Mouse (Mus musculus) layer of hippocampus, adult 18-20 months (tissue): Measurements from ENCODE around the gene Cct5. TPM values are rescaled to one million over a fixed set of nuclear protein-coding genes. Genes with fewer than 3 reads are reported as not detected.
"Not testable (repeated sequence)": the region's sequence is repeated elsewhere in the genome, so short reads cannot be mapped to it uniquely, and the experiment has no call there.

Source experiments
- DNase-seq, 2 experiments: peaks; one replicate each; pipeline ENCODE4 v3.0.0; 2022; ENCODE audit warnings: low spot score in 2 of 2
- total RNA-seq, 2 experiments: library from RNA; stranded (reverse); gene quantifications; 2 replicates each; pipeline ENCODE4 v1.2.3; 2021

Cct5 gene
- total RNA-seq, 2 experiments from 2014 or later = 240 to 245 TPM

DNA sequence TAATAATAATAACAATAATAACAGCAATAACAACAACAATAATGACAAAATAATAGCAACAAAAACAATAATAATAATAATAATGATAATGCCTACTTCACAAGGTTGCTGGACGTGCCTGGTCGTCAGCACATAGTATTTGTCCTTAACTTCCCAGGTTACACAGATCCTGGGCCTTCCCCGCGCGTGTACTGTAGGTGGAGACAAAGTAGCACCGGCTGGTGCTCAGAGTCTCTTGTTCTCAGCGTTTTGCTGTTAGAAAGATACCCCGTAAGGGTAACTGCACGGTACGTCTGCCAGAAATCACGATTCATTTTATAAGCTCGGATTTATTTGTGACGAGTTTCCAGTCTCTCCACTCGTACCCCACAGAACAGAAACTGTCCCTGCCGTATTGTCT is 822 bp upstream of the Cct5 start:
- DNase-seq = peak in 1 of 2 experiments; percentile 77

DNA sequence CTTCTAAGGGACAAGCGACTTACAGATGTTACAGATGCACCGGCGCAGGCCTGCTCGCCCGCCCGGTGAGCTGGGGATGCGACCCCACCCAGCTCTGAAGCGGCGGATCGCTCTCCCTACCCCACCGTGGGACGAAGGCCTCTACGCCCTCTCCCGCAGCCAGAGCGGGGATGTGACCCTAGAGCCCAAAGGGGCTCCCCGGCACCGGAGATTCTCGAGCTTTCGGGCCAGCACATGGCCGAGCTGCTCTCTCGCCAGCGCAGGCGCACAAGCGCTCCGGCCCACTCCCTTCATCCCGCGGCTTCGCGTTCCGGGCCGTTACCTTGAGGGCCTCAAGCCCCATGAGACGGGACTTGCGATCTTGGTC is 342 bp downstream of the Cct5 start:
- DNase-seq = no peak

DNA sequence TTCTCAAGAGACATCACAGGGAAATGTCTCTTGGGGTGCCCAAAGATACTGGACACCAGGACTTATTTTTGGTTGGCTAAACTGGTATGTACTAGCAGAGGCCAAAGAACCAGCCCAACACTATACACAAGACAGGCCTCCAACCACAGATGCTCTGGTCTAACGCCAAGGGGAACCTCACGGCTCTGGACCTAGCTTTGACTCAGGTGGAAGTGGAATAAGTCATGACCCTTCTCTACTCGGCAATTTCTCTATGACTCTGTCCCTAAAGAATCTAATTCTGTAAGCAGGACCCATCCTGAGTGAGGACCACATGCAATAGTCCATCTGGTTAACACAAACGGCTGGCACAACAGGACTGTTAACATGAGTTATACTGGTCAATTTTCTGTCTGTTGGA is 1.8 kb downstream of the Cct5 start:
- no peak for DNase-seq

DNA sequence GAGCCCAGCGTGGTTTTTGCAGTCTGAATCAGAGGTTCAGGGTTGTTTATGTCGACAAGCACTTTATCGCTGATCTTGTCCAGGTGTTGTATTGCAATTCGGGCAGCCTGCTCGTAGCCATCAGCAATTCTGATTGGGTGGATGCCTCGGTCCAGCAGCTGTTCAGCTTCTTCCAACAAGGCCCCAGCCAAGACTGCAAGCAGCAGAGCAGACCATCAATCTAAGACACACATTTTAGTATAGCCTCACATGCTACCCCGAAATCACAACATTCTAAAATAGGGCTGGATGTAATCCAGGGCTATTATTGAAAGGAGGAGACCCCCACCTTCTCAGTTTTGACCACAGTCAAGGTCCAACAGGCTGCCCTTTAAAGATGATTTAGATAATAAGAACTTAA is 6.0 kb downstream of the Cct5 start:
- DNase-seq = no peak

DNA sequence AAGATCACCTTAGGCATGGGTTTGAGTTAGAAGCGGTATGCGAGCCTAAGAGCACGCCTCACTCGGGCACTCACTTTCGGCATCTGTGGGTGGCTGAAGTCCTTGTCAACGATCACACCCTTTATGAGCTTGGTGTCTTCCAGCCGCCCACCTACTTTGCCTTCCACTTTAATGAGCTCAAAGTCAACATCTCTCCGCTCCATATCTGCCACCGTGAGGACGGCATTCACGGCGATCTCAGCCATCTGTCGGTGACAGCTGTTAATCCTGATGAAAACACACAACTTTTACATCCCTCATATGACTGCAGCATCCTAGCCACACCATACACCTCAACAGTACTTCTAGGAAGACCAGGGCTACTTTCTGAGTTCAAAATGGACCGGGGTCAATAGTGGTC is 7.3 kb downstream of the Cct5 start:
- DNase-seq = no peak

DNA sequence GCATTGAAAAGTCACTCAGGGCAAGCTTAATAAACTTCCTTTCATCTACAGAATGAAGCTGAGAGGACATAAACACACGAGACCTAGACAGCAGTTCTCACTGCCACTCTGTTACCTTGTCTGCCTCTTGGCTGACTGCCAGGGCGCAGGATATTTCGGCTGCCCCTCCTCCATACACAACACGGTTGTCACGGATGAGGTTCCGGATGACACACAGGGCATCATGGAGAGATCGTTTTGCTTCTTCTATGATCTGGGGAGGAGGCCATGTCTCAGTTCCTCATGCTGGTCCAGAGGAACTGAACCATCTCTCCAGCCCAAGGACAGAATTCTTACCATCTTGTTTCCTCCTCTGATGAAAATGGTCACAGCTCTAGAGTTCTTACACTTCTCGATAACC is 9.1 kb downstream of the Cct5 start:
- DNase-seq = no peak

DNA sequence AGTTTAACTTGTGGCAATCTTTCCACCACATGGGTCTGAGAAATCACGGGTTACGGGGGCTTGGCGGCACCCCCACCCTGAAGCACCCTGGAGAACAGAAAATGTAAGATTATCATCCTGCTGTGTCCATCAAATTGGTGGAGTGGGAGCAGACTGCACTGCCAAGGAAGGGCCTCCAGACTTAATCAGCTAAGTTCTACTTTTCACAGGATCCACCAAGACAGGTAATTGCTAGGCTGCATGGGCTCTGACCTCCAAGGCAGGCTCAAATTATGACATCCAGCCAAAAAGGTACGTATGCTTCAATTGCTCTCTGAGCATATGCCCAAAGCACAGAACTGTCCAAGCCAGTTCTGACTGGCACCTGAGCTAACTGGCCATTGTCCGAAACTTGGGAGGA is 11.4 kb downstream of the Cct5 start:
- no peak for DNase-seq

DNA sequence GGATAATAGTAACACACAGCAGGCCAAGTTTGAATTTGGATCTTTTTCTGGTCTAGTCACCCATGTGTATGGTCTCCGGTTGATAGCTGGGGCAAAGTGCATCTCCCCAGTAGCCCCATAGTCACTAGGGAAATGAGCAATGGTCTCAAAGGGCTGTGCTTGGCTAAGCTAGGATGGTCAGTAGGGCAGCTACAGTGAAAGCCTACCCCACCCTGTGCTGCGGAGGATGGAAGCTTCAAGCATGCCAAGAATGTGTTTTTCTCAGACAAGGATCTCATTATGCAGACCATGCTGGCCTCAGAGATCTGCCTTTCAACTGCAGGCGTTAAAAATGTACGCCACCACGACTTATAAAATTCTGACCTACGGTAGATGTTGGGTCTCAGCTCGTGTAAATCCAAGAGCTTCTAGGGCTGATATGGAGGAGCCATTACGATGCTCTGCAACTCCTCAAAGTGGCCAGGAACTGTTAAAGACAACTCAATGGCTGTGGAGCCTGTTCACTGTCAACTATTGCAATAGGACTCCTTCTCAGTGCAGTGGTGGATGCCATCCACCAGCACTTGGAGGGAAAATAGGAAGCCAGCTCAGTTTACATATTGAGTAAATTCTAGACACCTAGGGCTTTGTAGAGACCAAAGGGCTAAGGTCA is 12.5 kb downstream of the Cct5 start:
- no peak for DNase-seq

DNA sequence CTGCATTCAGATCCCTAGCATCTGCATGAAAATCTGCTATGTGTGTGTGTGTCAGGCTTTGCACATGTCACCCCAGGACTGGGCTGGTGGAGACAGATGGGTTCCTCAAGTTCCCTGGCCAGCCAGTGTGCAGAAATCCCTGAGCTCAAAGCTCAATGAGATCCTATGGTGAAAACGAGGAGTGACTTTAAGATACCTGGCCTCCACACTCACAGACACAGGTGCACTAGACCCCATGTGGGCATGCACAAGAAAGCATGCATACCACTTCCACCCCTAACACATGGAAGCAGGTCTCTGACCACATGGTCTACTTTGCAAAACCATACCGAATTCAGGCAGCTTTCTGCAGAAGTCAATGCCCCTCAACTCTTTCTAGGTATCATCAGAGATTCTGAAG is 13.8 kb downstream of the Cct5 start:
- no peak for DNase-seq

DNA sequence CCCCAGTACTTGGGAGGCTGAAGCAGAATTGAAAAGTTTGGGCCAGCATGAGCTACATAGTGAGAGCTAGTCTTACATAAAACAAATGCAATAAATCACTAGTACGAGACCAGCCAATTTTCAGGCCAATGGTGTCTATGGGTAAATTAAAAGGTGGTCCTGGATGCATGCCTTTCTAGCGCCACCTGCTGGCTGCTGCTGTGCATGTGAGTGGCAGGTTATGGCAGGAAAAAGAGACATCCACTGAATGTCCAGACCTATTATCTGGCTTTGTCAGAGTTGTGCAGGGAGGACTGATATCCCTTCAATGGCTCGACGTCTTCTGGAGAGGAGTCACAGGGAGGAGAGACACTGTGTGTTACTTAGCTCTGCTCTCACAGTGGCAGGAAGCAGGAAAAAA is 15.1 kb downstream of the Cct5 start:
- DNase-seq = peak; percentile 80 to 95

DNA sequence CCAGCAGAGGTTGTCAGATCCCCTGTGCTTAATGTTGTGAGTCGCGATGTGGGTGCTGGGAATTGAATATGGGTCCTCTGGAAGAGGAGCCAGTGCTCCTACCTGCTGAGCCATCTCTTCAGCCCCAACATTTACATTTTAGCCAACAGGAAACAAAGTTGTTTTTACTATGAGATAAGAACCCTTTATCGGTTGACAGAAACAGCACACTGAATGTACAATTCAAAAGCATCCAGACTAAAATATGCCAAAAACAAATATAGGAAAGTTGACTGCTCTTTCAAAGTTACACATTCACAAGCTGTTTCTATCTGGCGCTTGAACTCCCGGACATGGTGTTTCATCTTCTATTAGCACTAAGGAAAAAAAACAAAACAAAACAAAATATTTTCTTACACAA is 15.5 kb downstream of the Cct5 start:
- no peak for DNase-seq

DNA sequence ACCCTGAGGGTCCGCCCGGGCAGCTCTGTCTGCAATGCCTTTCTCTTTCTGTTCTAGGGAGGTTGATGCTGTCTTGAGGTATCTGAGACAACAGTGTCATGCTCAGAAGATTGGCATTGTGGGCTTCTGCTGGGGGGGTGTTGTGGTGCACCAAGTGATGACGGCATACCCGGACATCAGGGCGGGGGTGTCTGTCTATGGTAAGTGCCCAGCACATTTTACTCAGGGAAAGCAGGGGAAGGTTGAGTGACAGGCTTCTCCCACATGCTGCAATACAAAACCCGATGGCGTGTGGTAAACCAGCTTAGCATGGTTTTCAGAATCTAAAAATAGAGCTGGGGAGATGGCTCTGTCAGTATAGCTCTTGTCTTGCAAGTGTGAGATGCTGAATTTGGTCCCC is 16.4 kb downstream of the Cct5 start:
- peak; percentile 74 to 86 for DNase-seq

DNA sequence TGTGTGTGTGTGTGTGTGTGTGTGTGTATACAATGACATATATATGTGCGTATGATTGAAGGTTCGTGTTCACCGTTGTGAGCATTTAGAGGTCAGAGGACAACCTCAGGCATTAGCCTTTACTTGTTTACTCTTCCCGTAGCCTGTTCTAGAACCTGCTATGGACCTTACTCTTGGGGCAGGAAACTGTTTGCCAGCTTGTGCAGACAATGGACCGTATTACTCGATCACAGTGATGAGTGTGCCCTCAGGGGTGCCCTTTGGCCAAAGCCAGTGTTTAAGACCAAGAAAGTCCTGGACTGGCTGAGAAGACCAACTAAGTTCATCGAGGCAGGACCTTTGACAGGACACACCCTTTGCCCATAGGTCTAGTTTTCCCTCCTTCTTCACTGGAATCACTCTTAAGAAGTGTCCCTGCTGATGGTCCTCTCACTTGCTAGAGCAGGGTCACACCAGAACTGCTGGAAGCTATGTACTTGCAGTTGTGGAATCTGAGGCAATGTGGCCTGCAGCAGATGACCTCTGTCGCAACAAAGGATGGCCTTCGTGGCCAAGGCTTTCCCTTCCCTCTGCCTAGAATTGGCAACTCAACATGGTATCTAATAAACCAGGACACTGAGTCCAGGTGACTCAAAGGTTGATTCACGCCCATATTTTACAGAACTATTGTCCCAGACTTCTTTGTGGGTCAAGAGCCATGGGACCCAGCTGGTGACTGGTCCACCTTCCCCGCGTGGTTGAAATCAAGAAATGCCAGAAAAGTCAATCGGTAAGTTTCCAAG is 18.1 kb downstream of the Cct5 start:
- DNase-seq = no peak

DNA sequence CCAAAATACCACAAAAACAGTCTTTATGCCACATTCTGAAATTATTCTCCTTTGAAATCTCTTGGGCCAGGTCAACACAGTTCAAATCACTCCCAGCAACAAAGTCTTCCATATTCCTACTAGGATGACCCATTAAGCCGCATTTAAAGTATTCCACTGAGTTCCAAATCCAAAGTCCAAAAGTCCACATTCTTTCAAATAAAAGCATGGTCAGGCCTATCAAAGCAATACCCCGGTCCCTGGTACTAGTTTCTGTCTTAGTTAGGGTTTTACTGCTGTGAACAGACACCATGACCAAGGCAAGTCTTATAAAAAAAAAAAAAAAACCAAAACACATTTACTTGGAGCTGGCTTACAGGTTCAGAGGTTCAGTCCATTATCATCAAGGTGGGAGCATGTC is 20.5 kb downstream of the Cct5 start:
- not testable (repeated sequence) for DNase-seq

DNA sequence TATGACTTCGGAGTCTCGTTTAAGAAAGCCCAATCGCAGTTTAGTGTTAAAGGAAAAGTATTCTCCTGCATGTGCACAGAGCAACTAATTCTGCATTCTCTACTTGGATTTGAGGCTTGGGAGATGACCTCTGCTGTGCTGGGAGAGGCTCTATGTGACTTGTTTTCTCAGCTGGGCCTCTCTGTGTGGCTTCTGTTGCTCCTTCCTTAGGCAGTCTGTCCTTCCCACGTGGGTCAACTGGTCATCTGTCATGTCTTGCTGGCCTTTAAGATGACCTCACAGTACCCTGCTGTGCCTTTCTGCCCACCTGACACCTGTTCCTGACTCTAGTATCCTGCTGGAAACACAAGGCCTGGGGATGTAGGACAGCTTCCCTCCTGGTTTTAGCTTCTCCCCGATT is 25.5 kb downstream of the Cct5 start:
- DNase-seq = no peak

DNA sequence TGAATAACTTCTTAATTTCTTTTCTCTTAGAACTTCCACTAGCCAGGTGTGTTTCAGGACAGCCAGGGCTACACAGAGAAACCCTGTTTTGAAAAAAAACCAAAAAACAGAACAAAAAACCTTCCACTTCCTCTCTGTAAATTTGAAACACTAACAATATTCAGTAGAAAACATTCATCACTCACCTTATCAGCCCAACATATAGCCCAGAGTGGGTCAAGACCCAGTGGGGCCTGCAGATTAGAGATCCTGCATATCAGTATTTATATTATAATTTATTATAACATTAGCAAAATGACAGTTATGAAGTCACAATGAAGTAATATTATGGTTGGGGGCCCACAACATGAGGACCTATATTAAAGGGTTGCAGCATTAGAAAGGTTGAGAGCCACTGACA is 27.9 kb downstream of the Cct5 start:
- no peak for DNase-seq

DNA sequence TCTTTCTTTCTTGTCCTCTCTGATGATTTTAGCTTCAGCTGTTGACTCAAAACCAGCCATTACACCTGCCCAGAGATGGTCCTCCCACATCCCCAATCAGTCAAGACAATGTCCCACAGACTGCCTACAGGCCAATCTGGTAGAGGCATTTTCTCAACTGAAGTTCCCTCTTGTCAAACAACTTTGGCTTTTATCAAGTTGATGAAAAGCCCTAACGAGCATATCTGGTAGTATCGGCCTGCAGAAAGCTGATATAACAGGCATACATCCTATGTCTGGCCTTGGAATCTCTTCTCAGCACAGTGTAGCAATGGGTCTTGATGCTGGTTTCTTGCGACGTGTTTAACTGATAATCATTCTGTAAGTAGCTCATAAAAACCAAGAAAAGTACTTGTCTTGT is 28.3 kb downstream of the Cct5 start:
- no peak for DNase-seq

DNA sequence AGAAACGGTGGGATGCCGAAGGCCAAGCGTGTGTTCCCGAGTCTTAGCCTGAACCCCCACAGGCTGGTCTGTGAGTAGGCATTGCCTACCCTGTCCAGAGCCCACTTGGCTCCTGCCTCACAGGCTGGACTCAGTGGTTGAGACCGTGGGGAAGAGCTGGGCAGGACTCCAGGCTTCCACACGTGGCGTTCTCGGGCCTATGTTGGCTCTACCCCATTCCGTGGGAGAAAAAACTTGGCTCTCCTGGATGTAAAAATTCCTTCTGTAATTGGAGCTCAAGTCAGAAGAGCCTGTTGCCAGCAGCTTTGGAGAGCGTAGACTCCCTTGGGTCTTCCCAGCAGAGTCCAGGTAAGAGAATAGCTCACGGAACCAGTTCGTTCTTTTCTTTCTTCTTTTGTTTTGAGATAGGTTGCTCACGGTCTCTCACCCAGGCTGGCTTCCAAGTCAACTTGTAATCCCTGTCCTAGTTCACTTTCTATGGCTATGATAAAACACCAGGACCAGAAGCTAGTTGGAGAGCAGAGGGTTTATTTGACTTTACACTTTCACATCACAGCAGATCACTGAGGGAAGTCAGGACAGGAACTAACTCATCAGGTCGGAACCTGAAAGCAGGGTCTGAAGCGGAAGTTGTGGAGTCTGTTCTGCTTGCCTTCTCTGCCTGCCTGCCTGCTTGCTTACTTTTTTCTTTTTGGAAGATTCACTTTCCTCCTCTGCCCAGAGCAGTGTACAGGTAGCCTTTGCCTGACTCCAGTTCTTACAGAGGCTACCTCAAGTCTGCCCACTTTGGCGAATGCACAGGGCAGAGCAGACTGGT is 29.5 kb downstream of the Cct5 start:
- DNase-seq = peak in 1 of 2 experiments; percentile 47

DNA sequence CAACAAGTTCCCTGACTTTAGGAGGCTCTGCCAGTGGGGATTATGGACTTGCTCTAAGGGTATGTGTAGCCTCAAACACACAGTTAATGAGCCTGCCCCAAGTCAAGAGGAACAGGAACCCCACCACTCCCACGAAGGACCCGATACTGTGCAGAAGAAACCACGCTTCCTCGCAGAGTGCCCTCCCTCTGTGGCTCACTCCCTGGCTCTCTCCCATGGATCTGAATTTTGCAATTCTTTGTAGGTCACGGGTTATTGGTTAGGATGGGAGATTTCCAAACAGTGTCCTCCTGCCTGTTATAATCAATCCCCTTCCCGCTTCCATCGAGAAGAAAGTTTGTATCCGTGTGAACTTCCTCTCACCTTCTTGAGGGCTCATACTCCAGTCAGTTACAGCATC is 30.6 kb downstream of the Cct5 start:
- no peak for DNase-seq

DNA sequence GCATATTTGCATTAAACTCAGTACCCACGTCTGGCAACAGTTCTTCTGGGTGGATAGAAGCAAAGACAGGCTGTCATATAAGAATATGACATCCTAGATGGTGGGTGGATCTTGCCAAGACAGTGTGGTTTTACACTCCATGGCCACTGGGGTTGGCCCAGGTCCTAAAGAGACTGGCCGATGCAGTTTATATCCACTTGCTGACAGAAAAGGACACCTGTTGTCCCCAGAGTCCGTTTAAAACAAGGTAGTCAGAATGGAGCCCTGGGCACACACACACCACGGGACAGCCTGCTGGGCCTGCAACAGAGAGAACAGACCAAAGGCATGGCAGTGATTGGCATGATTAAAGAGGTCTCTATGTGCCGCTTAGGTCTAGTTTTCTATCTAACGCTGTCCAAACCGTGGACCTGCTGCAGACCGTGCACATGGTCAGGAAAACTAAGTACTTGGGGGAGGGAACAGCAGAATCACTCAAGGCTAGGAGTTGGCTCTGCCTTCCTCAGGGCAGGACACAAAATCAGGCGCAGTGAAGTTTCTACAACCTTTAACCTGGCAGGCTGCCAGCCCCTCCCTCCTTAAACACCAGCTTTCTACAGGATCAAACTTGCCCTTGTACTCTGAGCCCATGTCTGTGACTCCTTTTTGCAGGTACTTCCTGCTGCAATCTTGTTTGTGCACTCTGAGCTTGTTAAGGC is 32.1 kb downstream of the Cct5 start:
- DNase-seq = no peak

DNA sequence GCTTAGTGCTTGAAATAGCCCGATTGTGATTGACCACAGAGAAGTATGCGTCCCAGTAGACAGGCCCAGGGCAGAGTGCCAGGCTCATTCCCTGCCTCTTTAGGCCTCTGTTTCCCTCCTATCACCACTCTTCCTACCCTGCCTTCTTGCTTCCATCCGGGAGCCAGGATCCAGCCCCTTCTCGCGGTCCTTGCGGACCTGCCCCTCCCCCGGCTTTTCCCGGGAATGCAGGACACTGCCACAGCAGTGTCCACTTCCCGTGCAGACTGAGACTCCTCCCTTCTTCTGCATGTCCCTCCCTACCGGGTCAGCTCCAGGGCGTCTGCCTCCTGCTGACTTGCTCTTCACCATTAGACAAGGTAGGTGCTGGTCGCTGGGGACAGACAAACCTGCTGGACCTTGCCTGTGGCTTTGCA is 33.0 kb downstream of the Cct5 start:
- DNase-seq = no peak

DNA sequence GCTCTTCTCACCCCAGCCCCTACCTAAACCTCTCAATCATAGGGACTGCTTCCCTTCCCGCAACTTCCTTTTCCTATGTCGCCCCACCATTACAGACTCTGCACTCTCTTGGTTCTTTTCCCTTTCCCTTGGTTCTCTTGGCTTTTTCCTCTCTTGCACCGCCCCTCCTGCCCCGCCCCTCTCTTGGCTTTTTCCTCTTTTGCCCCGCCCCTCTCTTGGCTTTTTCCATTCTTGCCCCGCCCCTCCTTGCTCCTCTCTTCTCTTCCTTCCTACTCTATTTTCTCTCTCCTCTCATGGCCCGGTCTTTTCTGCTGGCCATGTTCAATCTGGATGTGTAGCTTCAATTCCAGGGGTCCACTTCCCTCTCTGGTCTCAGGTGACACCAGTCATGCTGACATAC is 34.2 kb downstream of the Cct5 start:
- DNase-seq = no peak
